Mouse (Mus musculus): Measurements from ENCODE around the gene Usp53. TPM values are rescaled to one million over a fixed set of nuclear protein-coding genes. Genes with fewer than 3 reads are reported as not detected.
A peak's percentile ranks its signal among the peaks of the same experiment; 100 is the strongest.

Gene Usp53
- polyA plus RNA-seq (2012; fragmentation: generic; extraction: Trizol): 1.7 TPM
- long read RNA-seq, experiment 1, full-length matches to known transcripts: 1 of 1 reads
- long read RNA-seq, experiment 1, partial matches to known transcripts: 0 of 1 reads
- long read RNA-seq, experiment 1, other reads (novel, unspliced or antisense): 0 of 1 reads
- long read RNA-seq, experiment 2, full-length matches to known transcripts: 1 of 4 reads
- long read RNA-seq, experiment 2, partial matches to known transcripts: 1 of 4 reads
- long read RNA-seq, experiment 2, other reads (novel, unspliced or antisense): 2 of 4 reads

DNA sequence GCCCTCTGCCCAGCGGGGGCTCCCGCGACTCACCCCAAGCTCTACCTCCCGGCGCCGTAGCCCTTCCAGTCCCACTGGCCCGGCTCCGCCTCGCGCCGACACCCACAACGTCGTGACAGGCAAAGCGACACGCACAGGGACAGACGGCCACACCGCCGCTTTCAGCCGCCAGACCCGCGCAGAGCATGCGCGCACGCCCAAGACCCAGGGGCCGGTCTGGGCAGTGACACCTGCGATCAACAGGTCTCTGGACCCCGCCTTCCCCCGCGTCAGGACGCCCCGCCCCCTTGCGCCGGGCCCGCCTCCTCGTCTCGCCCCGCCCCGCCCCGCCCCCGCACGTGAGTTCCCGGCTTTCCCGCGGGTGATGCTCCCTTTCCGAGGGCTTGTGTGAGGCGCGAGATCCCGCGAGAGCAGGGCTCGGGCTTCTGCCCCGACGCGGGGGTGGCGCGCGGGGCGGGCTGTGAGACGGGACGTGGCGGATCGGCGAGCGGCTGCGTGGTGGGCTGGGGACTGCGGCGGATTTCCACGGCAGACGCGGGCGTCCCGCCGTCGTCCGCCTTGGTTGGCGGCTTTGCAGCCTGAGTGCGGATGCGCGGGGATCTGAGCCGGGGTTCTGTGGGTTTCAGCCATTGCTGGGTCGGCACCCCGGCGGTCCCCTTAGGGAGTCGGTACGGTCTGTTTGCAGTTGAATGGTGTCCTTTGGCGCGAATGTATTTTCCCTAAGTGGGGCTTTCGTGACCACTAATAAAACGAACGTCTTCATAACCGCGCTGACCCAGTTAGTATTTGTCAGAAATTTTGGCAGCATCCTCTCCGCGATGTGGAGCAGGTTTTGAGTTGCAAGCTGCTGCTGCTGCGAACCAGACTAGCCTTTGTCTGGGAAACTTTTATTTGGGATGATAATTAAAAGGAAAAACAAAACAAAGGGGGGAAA, at the start of gene Usp53:
Gene Usp53 (minus strand): TSS at position 262 of the 934 bp plus-strand sequence.
- no peaks in the 10 kb centered on the region for H3K79me3 ChIP-seq (ENCODE audit: low read depth)
- no peaks in the 10 kb centered on the region for H3K27me3 ChIP-seq (ENCODE audit: control insufficient read depth, insufficient read depth, insufficient read length)

DNA sequence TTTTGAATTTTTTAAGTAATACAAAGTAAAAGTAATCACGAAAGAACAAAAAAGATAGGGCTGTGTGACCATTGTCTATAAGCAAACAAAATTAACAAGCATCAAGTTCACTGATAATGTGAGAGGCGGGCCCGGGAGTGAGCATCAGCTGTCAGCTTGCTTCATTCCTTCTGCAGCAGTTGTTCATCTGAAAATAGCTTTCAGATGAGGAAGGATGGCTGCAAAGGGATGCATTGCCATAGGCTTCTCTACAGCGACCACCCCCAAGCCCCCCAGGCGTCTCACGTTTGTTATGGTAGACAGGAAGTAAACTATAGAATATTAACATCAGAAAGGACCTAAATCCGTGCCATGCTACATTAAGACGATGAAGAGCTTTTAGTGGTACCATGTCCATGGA, 49.5 kb upstream of the Usp53 start:
- Histone ChIP-seq H3ac (ENCODE audit: control insufficient read depth, insufficient read length, low read depth) (no peak overlapping the region), H3K79me2 (ENCODE audit: control insufficient read depth, insufficient read depth) (no peaks in the 10 kb centered on the region), H3K36me3 (ENCODE audit: control insufficient read depth, insufficient read depth) (no peaks in the 10 kb centered on the region), H3K27me3 (ENCODE audit: control insufficient read depth, insufficient read depth, insufficient read length) (no peaks in the 10 kb centered on the region), H3K4me3 (ENCODE audit: insufficient read depth, poor library complexity, severe bottlenecking) (no peak overlapping the region), H3K79me3 (ENCODE audit: low read depth) (no peaks in the 10 kb centered on the region)
- no peak for TF ChIP-seq CEBPB (IDR thresholded peaks at IDR 0.05; ENCODE audit: low read depth)
- no peak for TF ChIP-seq MYOD1 (IDR thresholded peaks at IDR 0.05; ENCODE audit: control insufficient read depth, insufficient read length, low read depth)
- no peak for TF ChIP-seq MYOG (IDR thresholded peaks at IDR 0.05; ENCODE audit: control insufficient read depth, extremely low read depth, insufficient read length)
- no peak for TF ChIP-seq CTCF (IDR thresholded peaks at IDR 0.05; ENCODE audit: control insufficient read depth, insufficient read depth, insufficient read length)
- TF ChIP-seq USF1 (IDR thresholded peaks at IDR 0.05; ENCODE audit: low read depth): no peak
- TF ChIP-seq FOSL1 (IDR thresholded peaks at IDR 0.05; ENCODE audit: insufficient read depth, low read length, poor library complexity, severe bottlenecking): no peak
- TF ChIP-seq MAX (IDR thresholded peaks at IDR 0.05): no peak

More for the DNA sequence above, at the start of gene Usp53:
- Histone ChIP-seq H3K36me3 (ENCODE audit: control insufficient read depth, insufficient read depth) (no peaks in the 10 kb centered on the region), H3K4me3 (ENCODE audit: insufficient read depth, poor library complexity, severe bottlenecking) (peak within 1 kb of the TSS; percentile 72), H3K79me2 (ENCODE audit: control insufficient read depth, insufficient read depth) (peaks cover 3% of the 10 kb centered on the region), H3ac (ENCODE audit: control insufficient read depth, insufficient read length, low read depth) (peak within 1 kb of the TSS; percentile 88)
- peak; percentile 61 for TF ChIP-seq MAX (IDR thresholded peaks at IDR 0.05)
- no peak for TF ChIP-seq CEBPB (IDR thresholded peaks at IDR 0.05; ENCODE audit: low read depth)

DNA sequence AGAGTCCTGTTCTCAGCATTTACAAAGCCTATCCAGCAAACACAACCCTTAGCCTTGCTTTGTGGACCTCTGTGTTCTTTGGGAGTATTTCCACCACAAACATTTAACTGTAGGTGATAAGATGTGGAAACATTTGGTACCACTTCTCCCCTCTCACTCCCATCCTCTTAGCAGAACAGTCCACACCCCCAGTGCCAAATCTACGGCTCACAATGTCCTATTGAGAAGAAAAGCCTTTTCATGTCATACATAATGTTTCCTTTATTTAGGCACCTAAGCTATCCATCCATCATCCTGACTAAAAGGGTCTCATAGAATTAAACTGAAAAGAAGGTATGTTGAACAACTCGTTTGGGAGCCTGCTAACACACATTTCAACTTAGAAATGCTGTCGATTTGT, 41.3 kb upstream of the Usp53 start:
- TF ChIP-seq MYOD1 (IDR thresholded peaks at IDR 0.05; ENCODE audit: control insufficient read depth, insufficient read length, low read depth) (no peak), FOSL1 (IDR thresholded peaks at IDR 0.05; ENCODE audit: insufficient read depth, low read length, poor library complexity, severe bottlenecking) (no peak), CEBPB (IDR thresholded peaks at IDR 0.05; ENCODE audit: low read depth) (no peak), CTCF (IDR thresholded peaks at IDR 0.05; ENCODE audit: control insufficient read depth, insufficient read depth, insufficient read length) (no peak), USF1 (IDR thresholded peaks at IDR 0.05; ENCODE audit: low read depth) (no peak), MYOG (IDR thresholded peaks at IDR 0.05; ENCODE audit: control insufficient read depth, extremely low read depth, insufficient read length) (no peak), MAX (IDR thresholded peaks at IDR 0.05) (no peak)
- H3K79me2 ChIP-seq (ENCODE audit: control insufficient read depth, insufficient read depth): no peaks in the 10 kb centered on the region
- H3ac ChIP-seq (ENCODE audit: control insufficient read depth, insufficient read length, low read depth): no peak overlapping the region
- H3K27me3 ChIP-seq (ENCODE audit: control insufficient read depth, insufficient read depth, insufficient read length): no peaks in the 10 kb centered on the region
- no peaks in the 10 kb centered on the region for H3K79me3 ChIP-seq (ENCODE audit: low read depth)
- no peak overlapping the region for H3K4me3 ChIP-seq (ENCODE audit: insufficient read depth, poor library complexity, severe bottlenecking)
- no peaks in the 10 kb centered on the region for H3K36me3 ChIP-seq (ENCODE audit: control insufficient read depth, insufficient read depth)

DNA sequence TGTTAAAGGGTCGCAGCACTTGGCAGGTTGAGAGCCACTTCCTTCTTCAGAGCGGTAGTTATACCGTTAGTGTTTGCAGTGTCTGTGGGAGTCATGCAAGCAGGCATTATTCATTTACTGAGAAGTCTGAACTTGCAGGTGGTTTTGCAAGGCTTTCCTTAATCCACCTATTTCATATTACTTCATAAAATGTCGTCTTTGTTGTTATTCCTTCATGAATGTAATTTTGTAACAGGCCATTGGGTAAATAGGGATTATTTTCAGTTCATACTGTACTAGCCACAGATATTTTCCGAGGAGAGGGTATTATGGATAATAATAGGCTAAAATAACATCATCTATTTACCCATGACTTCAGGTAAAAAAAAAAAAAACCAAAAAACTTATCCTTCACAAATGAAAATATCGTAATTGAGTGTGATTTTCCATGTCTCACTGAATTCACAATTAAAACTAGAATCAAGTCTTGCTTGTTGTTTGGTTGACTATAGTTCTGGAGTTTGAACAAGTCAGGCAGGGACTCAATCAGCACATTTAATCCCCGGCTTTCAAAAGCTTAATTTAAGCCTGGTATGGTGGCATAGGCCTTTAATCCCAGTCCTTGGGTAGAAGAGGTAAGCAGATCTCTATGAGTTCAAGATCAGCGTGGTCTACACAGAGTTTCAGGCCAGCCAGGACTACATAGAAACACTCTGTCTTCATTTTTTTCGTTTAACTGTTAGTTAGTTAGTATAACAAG, 40.4 kb upstream of the Usp53 start:
- no peak for TF ChIP-seq MYOG (IDR thresholded peaks at IDR 0.05; ENCODE audit: control insufficient read depth, extremely low read depth, insufficient read length)
- TF ChIP-seq USF1 (IDR thresholded peaks at IDR 0.05; ENCODE audit: low read depth): no peak
- no peak for TF ChIP-seq FOSL1 (IDR thresholded peaks at IDR 0.05; ENCODE audit: insufficient read depth, low read length, poor library complexity, severe bottlenecking)
- TF ChIP-seq MYOD1 (IDR thresholded peaks at IDR 0.05; ENCODE audit: control insufficient read depth, insufficient read length, low read depth): no peak
- TF ChIP-seq CEBPB (IDR thresholded peaks at IDR 0.05; ENCODE audit: low read depth): no peak
- TF ChIP-seq CTCF (IDR thresholded peaks at IDR 0.05; ENCODE audit: control insufficient read depth, insufficient read depth, insufficient read length): no peak
- no peak for TF ChIP-seq MAX (IDR thresholded peaks at IDR 0.05)
- no peaks in the 10 kb centered on the region for H3K36me3 ChIP-seq (ENCODE audit: control insufficient read depth, insufficient read depth)
- no peak overlapping the region for H3ac ChIP-seq (ENCODE audit: control insufficient read depth, insufficient read length, low read depth)
- no peaks in the 10 kb centered on the region for H3K79me2 ChIP-seq (ENCODE audit: control insufficient read depth, insufficient read depth)
- no peak overlapping the region for H3K4me3 ChIP-seq (ENCODE audit: insufficient read depth, poor library complexity, severe bottlenecking)
- H3K27me3 ChIP-seq (ENCODE audit: control insufficient read depth, insufficient read depth, insufficient read length): no peaks in the 10 kb centered on the region
- no peaks in the 10 kb centered on the region for H3K79me3 ChIP-seq (ENCODE audit: low read depth)

DNA sequence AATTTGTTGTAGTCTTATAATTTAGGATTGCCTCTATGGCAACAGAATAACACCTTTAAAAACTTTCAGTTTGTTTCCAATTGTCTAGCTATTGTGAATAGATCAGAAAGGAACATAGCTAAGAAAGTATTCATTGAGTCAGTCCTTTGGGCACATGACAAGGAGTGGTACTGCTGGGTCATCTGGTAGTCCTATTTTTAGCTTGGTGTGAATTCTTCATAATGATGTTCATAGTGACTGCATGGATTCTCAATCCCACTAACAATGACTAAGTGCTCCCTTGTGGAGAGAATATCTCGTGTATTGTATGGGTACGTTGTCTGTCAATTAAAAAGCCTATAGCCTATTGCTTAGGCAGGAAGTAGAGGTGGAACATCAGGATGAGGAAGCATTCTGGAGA, 34.5 kb upstream of the Usp53 start:
- H3K27me3 ChIP-seq (ENCODE audit: control insufficient read depth, insufficient read depth, insufficient read length): no peaks in the 10 kb centered on the region
- H3K4me3 ChIP-seq (ENCODE audit: insufficient read depth, poor library complexity, severe bottlenecking): no peak overlapping the region
- H3K79me2 ChIP-seq (ENCODE audit: control insufficient read depth, insufficient read depth): no peaks in the 10 kb centered on the region
- no peaks in the 10 kb centered on the region for H3K36me3 ChIP-seq (ENCODE audit: control insufficient read depth, insufficient read depth)
- H3ac ChIP-seq (ENCODE audit: control insufficient read depth, insufficient read length, low read depth): no peak overlapping the region
- TF ChIP-seq MYOD1 (IDR thresholded peaks at IDR 0.05; ENCODE audit: control insufficient read depth, insufficient read length, low read depth): no peak
- TF ChIP-seq USF1 (IDR thresholded peaks at IDR 0.05; ENCODE audit: low read depth): peak; percentile 52
- no peaks in the 10 kb centered on the region for H3K79me3 ChIP-seq (ENCODE audit: low read depth)
